Mouse (Mus musculus) v-Abl transformed pro-B cells (cell line): ENCODE measurements around the gene Vezt.

Experiments
- in situ Hi-C, 2 experiments: fragments of 400-800 bp; cut with MboI; formaldehyde crosslinking; loops; one replicate each; pipeline ENCODE4 v1.15.1; 2025; ENCODE audit not compliant: unreplicated experiment in 2 of 2

Vezt gene

DNA sequence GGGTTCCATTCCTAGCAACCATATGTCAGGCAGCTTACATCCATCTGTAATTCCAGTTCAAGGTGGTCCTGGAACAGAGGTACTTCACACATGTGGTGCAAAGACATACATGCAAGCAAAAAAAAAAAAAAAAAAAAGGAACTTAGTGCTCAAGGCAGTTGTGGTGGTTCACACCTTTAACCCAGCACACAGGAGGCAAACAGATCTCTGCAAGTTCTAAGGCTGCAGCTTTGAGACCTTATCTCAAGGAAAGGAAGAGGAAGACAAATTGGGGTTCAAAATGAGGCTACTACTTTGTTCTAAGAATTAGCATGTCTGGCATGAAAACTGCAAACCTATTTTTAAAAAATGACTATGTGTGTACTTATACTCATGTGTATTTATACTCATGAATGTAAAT lies 50.3 kb downstream of the Vezt start:
- in situ Hi-C loops, result no loop called here

DNA sequence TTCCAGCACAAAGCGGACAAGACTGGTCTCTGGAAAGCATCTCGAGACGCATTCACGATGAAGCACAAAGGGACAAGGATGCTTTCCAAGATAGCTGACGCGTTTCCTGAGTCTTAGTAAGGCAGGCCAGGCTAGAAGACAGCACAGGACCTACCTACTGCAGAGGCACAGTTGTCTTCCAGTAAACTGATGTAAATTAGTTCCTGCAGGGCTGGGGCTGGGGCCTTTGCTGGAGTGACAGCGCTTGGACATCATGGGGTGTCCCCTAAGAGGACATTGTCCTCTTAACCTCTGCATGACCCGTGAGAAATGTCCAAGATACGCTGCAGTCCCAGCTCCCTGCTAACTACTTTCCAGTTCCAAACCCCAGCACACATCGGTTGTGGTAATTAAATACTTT lies 66.3 kb downstream of the Vezt start:
- in situ Hi-C loops, result no loop called here

DNA sequence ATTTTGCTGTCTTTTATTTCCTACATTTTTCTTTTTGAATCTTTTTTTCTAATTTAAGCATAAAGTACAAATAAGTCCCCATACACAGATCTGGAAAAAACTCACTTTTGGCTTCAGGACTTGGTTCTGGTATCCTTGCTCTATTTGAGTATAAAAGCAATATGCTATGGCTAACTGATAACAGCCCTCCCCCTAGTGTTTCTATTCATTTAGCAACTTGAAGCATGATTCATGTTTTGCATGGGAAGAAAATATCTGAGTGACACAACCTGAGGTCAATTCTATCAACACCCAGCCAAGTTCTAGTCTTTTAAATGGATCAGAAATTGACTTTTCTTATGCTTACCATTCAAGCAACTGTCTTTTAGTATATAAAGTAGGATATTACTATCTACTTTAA lies 68.1 kb downstream of the Vezt start:
- in situ Hi-C loops, result no loop called here

DNA sequence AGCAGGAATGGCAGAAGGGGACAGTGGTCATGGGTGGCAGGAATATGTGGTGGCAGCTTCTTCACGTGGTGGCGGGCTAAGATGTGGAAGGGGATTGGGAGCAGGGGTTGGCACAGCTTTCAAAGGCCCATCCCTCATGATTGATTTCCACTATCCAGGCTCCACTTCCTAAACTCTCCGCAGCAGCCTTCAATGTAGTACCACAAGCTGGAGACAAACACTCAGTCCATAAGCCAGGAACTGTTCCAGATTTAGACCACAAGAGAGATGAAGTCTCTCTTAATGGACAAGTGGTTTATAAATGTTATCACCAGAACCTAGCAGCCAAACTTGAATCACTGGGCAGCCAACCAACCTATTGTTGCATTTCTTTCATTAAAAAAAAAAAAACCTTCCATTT lies 81.6 kb downstream of the Vezt start:
- in situ Hi-C loops, result no loop called here

DNA sequence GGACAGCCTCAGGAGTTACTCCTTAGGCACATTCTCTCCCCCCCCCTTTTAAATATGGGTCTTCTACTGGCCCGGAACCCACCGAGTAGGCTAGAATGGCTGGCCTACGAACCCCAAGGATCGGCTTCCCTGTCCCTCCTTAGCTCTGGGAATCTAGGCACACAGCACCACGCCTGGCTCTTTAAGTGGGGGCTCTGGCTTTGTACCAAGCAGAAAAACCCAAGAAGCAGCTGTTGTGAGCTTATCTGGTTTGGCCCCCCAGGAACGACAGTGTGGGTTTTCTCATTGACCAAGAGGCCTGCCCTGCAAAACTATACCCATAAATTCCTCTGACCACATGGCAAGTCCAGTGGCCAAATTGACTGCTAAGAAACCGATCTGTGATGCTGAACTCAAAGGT lies 82.1 kb downstream of the Vezt start:
- in situ Hi-C loops, result no loop called here

DNA sequence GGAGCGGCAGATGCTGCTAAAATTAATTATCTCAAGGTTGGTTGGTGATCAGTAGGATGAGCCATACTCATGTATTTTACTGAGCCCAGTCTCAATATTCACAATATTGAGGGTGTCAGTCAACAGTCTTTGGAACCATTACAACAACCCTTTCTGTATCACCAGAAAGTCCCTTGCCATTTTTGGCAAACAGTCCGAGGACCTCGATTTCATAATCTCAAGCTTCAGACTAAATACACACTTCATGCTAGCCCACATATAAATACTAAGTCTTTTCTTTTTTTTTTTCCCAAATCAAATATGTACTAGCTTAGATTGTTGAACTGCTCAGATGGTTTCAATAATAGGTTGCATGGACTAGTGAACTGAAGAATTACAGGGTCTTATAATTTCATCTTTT lies 84.6 kb downstream of the Vezt start:
- in situ Hi-C loops, result no loop called here

DNA sequence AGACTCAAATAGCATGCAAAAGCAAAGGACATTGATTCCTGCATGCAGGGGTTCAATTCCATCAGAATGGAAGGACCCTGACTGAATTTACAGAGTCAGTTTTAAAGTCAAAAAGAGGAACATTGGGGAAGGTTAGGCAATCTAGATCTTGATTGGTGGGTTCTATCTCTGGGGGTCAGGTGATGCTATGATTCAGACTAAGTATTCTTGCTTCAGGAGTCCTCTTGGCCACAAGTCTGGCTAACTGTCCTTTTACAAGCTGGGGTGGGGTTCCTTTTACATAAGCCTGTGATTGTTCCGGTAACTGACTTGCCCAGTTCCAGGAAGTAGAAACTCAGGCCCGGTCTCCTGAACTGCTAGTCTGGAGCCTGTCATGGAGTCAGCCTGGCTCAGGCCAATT lies 85.7 kb downstream of the Vezt start:
- in situ Hi-C loops, result no loop called here

DNA sequence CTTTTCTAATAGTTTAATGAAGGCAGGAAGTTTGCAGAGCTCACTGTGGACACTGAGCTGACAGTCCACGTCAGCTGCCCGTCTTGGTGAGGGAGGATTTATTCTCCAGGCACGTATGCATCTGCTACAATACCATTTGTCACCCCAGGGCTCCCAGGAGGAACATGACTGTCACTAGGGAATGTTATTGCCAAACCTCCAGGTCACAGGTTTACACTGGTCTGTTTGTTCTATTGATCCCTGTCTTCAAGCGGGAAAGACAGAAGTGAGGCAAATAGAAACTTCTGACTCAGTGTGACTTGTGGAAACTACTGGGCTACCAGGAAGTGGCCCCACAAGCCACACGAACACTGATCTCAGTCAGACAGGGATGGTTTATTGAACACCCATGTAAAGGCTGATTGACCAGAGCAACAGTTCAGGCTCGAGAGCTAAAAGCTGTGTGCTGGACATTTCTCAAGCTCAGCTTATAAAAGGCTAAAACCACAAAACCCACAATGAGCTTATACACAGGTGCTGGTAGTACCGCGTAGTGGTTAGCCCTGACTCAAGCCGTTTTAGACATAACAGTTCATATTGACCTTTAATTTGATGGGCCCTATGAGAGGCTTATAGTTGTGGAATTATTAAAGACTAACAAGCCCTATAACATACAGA lies 89.6 kb downstream of the Vezt start:
- in situ Hi-C loops, result no loop called here

DNA sequence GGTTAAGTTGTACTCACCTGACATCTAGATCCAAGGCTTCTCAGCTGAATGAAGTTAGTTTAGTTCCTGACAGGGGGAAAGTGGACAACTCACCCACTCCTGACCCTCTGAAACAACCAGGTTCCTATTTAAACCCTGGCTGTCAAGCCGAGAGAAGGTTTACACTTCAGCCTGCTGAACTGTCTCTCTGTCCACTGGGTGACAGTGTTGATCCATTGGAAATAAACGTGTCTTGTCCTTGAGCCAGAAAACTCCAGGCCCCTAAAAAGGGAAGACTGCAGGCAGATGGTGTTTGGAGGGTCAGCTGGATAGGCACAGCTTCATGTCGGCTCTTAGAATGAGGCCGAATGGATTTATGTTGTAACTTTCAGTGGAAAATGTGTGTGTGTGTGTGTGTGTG lies 90.3 kb downstream of the Vezt start:
- in situ Hi-C loops, result no loop called here

DNA sequence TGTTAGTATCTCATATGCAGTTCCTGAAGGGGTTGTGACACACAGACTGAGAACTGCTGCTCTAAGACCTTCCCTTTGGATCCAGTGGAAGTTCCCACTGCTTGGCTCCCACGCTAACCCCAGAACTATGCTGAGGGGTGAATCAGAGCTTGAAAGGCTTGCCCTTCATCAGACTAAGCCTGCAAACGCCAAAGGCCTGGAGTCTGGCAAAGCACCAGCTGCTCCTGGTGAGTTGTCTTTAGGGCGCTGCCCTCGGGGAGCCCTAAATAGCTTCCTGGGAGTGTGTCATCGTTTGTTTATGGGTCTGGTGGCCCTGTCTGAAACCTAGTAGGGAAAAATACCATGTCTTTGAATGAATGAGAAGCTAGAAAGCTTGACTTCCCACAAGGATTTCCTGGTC lies 91.4 kb downstream of the Vezt start:
- in situ Hi-C loops, result no loop called here

DNA sequence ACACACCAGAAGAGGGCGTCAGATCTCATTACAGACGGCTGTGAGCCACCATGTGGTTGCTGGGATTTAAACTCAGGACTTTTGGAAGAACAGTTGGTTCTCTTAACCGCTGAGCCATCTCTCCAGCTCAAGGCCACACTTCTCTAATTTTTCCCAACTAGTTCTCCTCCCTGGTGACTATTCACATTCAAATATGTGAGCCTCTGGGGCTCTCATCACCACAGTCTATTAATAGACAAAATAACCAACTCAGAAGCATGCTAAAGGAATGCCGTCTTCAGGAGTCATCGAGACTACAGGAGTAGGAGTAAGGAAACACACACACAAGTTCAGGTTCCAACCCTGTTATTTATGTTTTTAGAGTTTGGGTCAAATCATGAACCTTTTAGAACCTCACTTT lies 95.3 kb downstream of the Vezt start:
- in situ Hi-C loops, result no loop called here

DNA sequence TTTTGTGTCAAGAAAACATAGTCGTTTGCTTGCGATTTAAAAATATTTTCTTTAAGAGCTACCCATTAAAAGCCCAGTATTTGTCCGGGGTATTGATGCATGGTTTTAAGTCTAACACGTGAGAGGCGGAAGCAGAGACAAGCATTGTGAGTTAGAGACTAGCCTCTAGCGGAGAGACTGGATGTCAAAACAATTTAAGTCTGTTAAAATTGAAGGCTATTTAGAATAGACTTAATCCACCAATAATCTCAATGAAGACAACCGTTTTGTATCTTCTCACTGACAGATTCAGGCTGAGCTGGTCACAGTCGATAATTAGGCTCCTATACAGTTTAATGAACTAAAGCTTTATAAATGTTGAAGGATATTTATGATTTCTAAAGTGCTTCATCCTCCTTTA lies 95.9 kb downstream of the Vezt start:
- in situ Hi-C loops, result no loop called here

DNA sequence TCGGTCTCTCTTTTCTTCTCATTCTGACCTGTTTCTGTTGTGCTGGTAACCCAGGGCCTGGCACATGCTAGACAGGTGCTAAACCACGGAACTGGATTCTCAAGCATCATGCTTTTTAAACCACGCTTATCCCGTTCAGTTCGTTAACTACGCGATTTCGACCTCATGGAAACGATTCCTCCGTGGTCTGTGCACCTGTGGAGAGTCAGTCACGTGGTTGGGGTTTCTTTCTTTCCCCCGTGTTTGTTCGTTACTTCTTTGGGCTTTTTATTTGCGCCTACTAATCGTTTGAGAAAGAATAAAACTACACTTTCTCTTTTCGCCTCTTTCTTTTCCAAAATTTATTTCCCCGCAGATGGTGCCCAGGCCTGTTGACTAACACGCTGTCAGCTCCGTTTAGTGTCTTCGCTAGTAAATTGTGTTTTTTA lies 96.8 kb downstream of the Vezt start:
- in situ Hi-C loops, result no loop called here

DNA sequence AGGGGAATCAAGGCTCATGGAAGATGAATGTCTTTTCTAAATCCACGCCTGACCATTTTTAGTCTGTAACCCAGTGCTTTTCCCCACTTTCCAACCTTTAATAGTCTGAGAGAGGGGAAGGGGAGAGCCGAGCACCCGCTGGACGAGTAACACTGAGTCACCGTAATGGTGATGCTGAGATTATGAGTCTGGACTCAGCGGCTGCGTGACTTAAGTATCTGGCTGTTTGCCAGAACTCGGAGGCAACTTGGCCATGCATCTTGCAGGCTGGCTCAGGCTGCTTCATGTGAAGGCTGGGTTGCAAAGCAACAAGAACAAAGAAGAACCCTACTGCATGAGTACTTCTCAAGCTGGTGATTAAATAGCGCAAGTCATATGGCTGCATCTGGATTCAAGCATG lies 101.6 kb downstream of the Vezt start:
- in situ Hi-C loops, result no loop called here

DNA sequence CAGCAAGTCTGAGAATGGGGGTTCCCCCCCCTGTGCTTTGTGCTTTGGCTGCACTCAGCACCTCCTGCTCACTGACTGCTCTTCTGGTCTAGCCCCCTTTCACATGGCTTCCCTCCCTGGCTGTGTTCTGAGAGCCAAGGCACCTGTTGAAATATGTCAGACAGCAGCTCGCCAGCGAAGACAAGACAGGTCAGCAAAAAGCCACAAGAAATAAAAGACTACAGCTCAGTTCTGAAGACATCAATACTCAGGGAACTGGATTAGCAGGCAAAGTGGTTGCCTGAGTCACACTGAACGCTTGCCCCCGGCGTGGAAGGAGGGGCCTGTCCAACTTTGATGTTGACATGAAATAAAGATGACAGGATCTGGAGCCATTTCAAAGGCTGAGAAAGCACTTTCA lies 102.8 kb downstream of the Vezt start:
- in situ Hi-C loops, result no loop called here

DNA sequence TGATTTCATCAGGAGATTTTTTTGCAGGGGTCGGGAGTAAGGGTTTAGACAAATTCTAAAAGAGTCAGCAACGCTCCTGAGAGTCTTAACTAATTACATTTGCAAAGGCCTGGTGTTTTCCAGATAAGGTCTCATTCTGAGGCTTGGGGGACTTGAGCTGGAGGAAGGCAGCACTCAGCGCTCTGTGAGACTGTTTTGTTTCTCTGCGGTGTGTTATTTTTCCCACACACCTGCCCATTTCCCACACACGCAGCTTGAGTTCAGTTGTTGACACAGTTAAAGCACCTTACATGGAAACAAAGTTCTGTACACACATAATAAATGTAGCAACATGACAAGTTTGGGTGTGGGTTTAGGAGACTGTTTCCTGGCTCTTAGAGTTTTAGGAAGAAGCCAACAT lies 103.6 kb downstream of the Vezt start:
- in situ Hi-C loops, result no loop called here

DNA sequence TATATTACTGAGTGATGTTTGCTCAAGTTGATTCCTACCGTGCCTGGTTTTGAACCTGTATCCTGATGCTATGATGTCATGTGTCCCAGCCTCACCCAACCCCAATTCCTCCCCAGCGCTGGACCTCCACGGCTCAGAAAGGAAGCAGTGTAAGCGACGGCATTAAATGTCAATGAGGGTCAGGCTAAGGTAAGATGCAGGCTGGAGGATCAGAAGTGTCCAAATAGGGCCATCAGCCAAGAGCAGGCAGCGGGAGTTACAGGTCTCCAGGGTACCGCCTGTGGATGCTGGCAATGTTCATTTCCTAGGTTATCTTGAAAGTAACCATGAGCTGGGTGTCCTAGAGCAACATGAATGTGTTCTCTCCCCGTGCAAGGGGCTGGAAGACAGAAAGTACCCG lies 104.2 kb downstream of the Vezt start:
- in situ Hi-C loops, result no loop called here

DNA sequence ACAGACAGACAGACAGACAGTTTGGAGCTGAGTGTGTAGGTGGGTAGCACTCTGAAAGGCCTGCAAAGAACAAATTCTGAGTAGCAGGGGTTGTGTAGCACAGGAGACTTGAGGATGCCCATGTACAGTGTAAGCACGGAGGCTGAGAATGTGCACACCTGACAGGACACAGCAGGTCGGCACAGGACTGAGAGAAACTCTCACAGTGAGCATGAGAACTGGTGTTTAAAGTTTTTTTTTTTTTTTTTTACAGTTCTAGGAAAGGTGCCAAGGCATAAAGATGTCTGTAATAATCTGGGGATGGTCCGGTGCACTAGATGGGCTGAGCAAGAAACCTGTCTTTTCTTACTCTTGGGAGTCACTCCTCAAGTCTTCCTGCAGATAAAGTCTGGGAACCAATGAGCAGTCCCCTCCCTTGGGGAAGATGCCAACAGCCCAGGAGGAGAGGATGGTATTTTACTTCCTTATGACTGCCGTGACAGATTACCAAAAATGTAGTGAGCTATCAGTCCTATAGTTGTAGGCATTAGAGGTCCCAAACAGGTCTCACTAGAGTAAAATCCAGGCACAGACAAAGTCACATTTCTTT lies 105.3 kb downstream of the Vezt start:
- in situ Hi-C loops, result no loop called here

DNA sequence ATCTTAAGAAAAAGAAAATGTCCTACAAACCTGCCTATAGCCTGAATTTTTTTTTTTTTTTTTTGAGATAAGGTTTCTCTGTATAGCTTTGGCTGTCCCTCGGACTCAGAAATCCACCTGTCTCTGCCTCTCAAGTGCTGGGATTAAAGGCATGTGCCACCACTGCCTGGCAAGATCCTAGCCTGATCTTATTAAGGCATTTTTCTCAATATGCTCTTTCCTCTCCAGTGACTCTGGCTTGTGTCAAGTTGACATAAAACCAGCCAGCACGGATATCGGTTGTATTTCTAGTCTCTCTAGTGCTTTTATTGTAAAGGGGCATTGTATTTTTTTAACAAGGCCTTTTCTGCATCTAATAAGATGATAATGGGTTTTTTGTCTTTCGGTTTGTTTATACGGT lies 111.0 kb downstream of the Vezt start:
- in situ Hi-C loops, result no loop called here

DNA sequence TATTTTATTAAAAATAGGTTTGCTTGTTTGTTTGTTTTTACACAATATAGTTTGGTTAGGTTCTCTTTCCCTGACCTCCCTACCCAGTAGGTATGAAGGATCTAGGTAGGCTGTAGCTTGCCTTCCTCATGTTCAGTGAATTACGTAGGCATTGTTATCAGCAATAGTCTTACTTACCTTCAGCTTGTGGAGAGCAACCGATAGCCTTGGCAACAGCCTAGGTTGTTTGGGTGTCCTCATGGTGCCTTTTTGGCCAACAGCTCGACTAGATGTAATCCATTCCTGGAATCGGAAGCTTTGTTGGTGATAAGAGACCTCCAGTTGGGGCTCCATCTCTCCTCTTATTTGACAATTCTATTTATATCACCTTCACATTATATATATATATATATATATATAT lies 114.5 kb downstream of the Vezt start:
- in situ Hi-C loops, result no loop called here

DNA sequence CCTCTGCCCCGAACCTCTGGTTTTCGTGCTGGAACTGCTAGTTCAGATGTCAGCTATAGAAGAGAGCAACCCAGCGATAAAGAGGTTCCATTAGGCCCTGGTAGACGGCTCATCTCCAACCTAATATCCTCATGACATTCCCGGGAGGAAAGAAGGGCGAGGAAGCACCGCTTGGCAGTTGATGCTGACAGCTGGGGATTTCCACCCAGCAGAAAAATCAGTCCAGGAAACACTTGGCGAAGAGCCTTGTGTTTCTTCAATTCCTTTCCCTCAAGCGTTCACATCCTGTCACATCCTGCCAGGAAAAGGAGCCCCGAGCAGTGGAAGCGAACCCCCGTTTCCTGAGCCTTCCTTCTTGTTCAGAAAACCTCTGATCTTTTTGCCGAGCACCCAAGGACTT lies 116.4 kb downstream of the Vezt start:
- in situ Hi-C loops, result no loop called here

DNA sequence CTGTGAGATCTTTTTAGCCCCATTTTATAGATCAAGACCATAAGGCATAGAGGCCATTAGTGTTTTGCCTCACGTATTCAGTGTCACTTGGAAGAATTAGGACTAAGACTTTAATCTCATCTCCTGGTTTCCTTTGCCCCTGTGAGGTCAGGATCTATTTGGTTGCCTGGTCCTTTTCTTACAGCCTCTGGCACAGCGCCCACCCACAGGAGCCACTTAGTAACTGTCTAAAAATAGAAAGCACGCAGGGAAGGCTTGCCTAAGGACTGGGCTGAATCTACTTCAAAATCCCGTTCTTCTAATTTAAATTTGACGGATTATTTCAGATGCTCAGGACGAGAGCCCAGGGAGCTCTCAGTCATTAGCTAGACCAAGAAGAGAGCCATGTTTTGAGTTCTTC lies 116.9 kb downstream of the Vezt start:
- in situ Hi-C loops, result no loop called here

DNA sequence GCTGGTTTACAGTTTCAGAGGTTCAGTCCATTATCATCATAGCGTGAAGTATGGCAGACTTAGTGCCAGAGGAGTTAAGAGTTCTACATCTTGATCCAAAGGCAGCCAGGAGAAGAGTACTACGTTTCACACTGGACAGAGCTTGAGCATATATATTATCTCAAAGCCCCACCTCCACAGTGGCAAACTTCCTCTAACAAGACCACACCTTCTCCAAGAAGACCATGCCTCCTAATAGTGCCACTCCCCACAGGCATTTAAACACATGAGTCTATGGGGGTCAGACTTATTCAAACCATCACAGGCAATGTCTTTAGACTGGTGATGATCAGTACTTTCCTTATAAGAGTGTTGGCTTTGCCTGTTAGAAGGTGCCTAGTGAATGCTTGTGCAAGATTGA lies 117.5 kb downstream of the Vezt start:
- in situ Hi-C loops, result no loop called here
